Mouse (Mus musculus) lung, embryonic 15.5 days (tissue): ENCODE results near the gene Eef1akmt4. TPM values are rescaled to one million over a fixed set of nuclear protein-coding genes. Genes with fewer than 3 reads are reported as not detected.

Experiments used
- microRNA counts: library from miRNA; unstranded; fragments of <30 nt; microRNA quantifications from one replicate; lab custom pipeline; 2016
- microRNA-seq: library from miRNA; unstranded; fragments of <30 nt; microRNA quantifications from one replicate; pipeline ENCODE4, GENCODE M21; 2016
- polyA plus RNA-seq: library from polyadenylated mRNA; unstranded; fragments of >200 nt; fragmentation: Nextera tagmentation; extraction: Ambion mirVana; gene quantifications from 2 replicates; pipeline ENCODE4 v1.2.1, GENCODE M21; 2015

Eef1akmt4 gene
- polyA plus RNA-seq, 1 experiment from 2014 or later = 28.4 TPM

MicroRNA genes within 50 kb of the gene (microRNA counts, 519-probe panel; counts per million panel counts)
- 2,373 counts per million, percentile 40 among the panel's probes with 10 or more counts for microRNA mmu-miR-1224 (lab: Ali Mortazavi, UCI)

Small RNA genes within 50 kb of the gene (microRNA-seq; reads per million reads assigned to microRNA genes)
- 0.93 reads per million for gene Mir1224

Other genes with a start within 250 kb of the Eef1akmt4 start
- gene Abcc5, start 185.2 kb upstream of the Eef1akmt4 start, polyA plus RNA-seq = 54.9 and 67.1 TPM in 2 replicates
- 106 TPM in 2 replicates for gene Eif2b5, start 112.8 kb upstream of the Eef1akmt4 start, polyA plus RNA-seq
- 17.4 and 21.7 TPM in 2 replicates for gene Dvl3, start 94.6 kb upstream of the Eef1akmt4 start, polyA plus RNA-seq
- 615 and 636 TPM in 2 replicates for gene Ap2m1, start 76.1 kb upstream of the Eef1akmt4 start, polyA plus RNA-seq
- 53.0 and 57.9 TPM in 2 replicates for gene Abcf3, start 63.0 kb upstream of the Eef1akmt4 start, polyA plus RNA-seq
- gene Vwa5b2, start 22.1 kb upstream of the Eef1akmt4 start, polyA plus RNA-seq = 0.39 and 0.94 TPM in 2 replicates
- not detected in 2 replicates for gene Gm49333, start within 50 bp of the Eef1akmt4 start, polyA plus RNA-seq
- 32.8 and 34.4 TPM in 2 replicates for gene Alg3, start 142 bp downstream of the Eef1akmt4 start, polyA plus RNA-seq
- gene Camk2n2, start 9.7 kb downstream of the Eef1akmt4 start, polyA plus RNA-seq = 0.93 and 1.1 TPM in 2 replicates
- gene Ece2, start 18.2 kb downstream of the Eef1akmt4 start, polyA plus RNA-seq = 2.4 and 3.2 TPM in 2 replicates
- 331 and 341 TPM in 2 replicates for gene Psmd2, start 40.1 kb downstream of the Eef1akmt4 start, polyA plus RNA-seq
- 170 and 177 TPM in 2 replicates for gene Eif4g1, start 56.7 kb downstream of the Eef1akmt4 start, polyA plus RNA-seq
- gene Fam131a, start 81.6 kb downstream of the Eef1akmt4 start, polyA plus RNA-seq = 4.9 and 6.3 TPM in 2 replicates
- gene Polr2h, start 106.1 kb downstream of the Eef1akmt4 start, polyA plus RNA-seq = 86.6 and 101 TPM in 2 replicates
- 7.2 and 8.6 TPM in 2 replicates for gene Clcn2, start 106.2 kb downstream of the Eef1akmt4 start, polyA plus RNA-seq
- gene Chrd, start 121.5 kb downstream of the Eef1akmt4 start, polyA plus RNA-seq = 3.8 and 4.1 TPM in 2 replicates
- 0.51 and 0.68 TPM in 2 replicates for gene Thpo, start 122.9 kb downstream of the Eef1akmt4 start, polyA plus RNA-seq